Mouse (Mus musculus): Measurements from ENCODE around the gene Nxf2. TPM values are rescaled to one million over a fixed set of nuclear protein-coding genes. Genes with fewer than 3 reads are reported as not detected.

Nxf2 gene
- polyA plus RNA-seq (2015; fragmentation: Nextera tagmentation; extraction: Ambion mirVana): 0.30 TPM in 2 replicates

GRCm38 (mm10) chrX:134964546-134964945 is at the start of gene Nxf2:
Gene Nxf2 (minus strand): TSS chrX:134964754.
- peak within 1 kb of the TSS; percentile 43 for H3K4me3 ChIP-seq (ENCODE audit: low read length)
- H3K9ac ChIP-seq (ENCODE audit: low read length): no peak within 1 kb of the TSS
- H3K36me3 ChIP-seq (ENCODE audit: control insufficient read depth, insufficient read depth): no peaks in the 10 kb centered on the region
- no peak within 1 kb of the TSS for H3K27ac ChIP-seq (ENCODE audit: low read length)
- no peak for ATAC-seq (replicated peaks; ENCODE audit: extremely low read depth, insufficient read depth, low FRiP score)
- no peaks in the 10 kb centered on the region for H3K4me1 ChIP-seq (ENCODE audit: control insufficient read depth, insufficient read depth, low read length)
- no peaks in the 10 kb centered on the region; the same call in 1 of the 2 replicates for H3K27me3 ChIP-seq (ENCODE audit: control insufficient read depth, insufficient read depth, low read length)
- no peaks in the 10 kb centered on the region for H3K9me3 ChIP-seq (replicated peaks; ENCODE audit: control insufficient read depth, low read length)
- WGBS: 90% methylated on average over 19 of the region's 19 CpGs
- peak within 1 kb of the TSS; percentile 60 for H3K4me2 ChIP-seq (ENCODE audit: low read depth, low read length)

- H3K27ac ChIP-seq (ENCODE audit: low read length): no peak overlapping the region
- 46% methylated on average over 3 of the region's 3 CpGs for WGBS
- H3K36me3 ChIP-seq (ENCODE audit: control insufficient read depth, insufficient read depth): no peaks in the 10 kb centered on the region
- no peak overlapping the region for H3K9ac ChIP-seq (ENCODE audit: low read length)
- no peak for ATAC-seq (replicated peaks; ENCODE audit: extremely low read depth, insufficient read depth, low FRiP score)
- H3K4me1 ChIP-seq (ENCODE audit: control insufficient read depth, insufficient read depth, low read length): no peaks in the 10 kb centered on the region
- no peak overlapping the region for H3K4me2 ChIP-seq (ENCODE audit: low read depth, low read length)
- H3K9me3 ChIP-seq (replicated peaks; ENCODE audit: control insufficient read depth, low read length): no peaks in the 10 kb centered on the region
- no peaks in the 10 kb centered on the region for H3K27me3 ChIP-seq (ENCODE audit: control insufficient read depth, insufficient read depth, low read length)
- H3K4me3 ChIP-seq (ENCODE audit: low read length): no peak overlapping the region
Measured at GRCm38 (mm10) chrX:135011381-135011780, 46.8 kb upstream of the Nxf2 start.

GRCm38 (mm10) chrX:135009471-135009815 is 44.9 kb upstream of the Nxf2 start:
- ATAC-seq (replicated peaks; ENCODE audit: extremely low read depth, insufficient read depth, low FRiP score): no peak
- peak overlapping the region; percentile 43 for H3K4me3 ChIP-seq (ENCODE audit: low read length)
- no peak overlapping the region; the same call in 1 of the 2 replicates for H3K9ac ChIP-seq (ENCODE audit: low read length)
- WGBS: 26% methylated on average over 6 of the region's 6 CpGs
- no peaks in the 10 kb centered on the region for H3K9me3 ChIP-seq (replicated peaks; ENCODE audit: control insufficient read depth, low read length)
- H3K4me1 ChIP-seq (ENCODE audit: control insufficient read depth, insufficient read depth, low read length): no peaks in the 10 kb centered on the region
- H3K27me3 ChIP-seq (ENCODE audit: control insufficient read depth, insufficient read depth, low read length): no peaks in the 10 kb centered on the region
- peak overlapping the region; percentile 60 for H3K4me2 ChIP-seq (ENCODE audit: low read depth, low read length)
- H3K36me3 ChIP-seq (ENCODE audit: control insufficient read depth, insufficient read depth): no peaks in the 10 kb centered on the region
- peak overlapping the region; percentile 76 for H3K27ac ChIP-seq (ENCODE audit: low read length)

GRCm38 (mm10) chrX:135008720-135009470 is 44.3 kb upstream of the Nxf2 start, which contains the start of gene Zmat1:
Gene Zmat1 (minus strand): TSS chrX:135009209.
- Histone ChIP-seq H3K4me3 (ENCODE audit: low read length) (peak within 1 kb of the TSS; percentile 70), H3K9ac (ENCODE audit: low read length) (peak within 1 kb of the TSS; percentile 92), H3K4me2 (ENCODE audit: low read depth, low read length) (peak within 1 kb of the TSS; percentile 66), H3K9me3 (replicated peaks; ENCODE audit: control insufficient read depth, low read length) (no peaks in the 10 kb centered on the region), H3K27ac (ENCODE audit: low read length) (peak within 1 kb of the TSS; percentile 96), H3K36me3 (ENCODE audit: control insufficient read depth, insufficient read depth) (no peaks in the 10 kb centered on the region), H3K4me1 (ENCODE audit: control insufficient read depth, insufficient read depth, low read length) (no peaks in the 10 kb centered on the region), H3K27me3 (ENCODE audit: control insufficient read depth, insufficient read depth, low read length) (no peaks in the 10 kb centered on the region)
- ATAC-seq (replicated peaks; ENCODE audit: extremely low read depth, insufficient read depth, low FRiP score): peak; percentile 99
- 10% methylated on average over 50 of the region's 65 CpGs for WGBS

- H3K27ac ChIP-seq (ENCODE audit: low read length): peak overlapping the region; percentile 96
- H3K4me2 ChIP-seq (ENCODE audit: low read depth, low read length): peak overlapping the region; percentile 66
- H3K4me3 ChIP-seq (ENCODE audit: low read length): peak overlapping the region; percentile 70
- H3K9me3 ChIP-seq (replicated peaks; ENCODE audit: control insufficient read depth, low read length): no peaks in the 10 kb centered on the region
- no peaks in the 10 kb centered on the region for H3K27me3 ChIP-seq (ENCODE audit: control insufficient read depth, insufficient read depth, low read length)
- ATAC-seq (replicated peaks; ENCODE audit: extremely low read depth, insufficient read depth, low FRiP score): no peak
- H3K36me3 ChIP-seq (ENCODE audit: control insufficient read depth, insufficient read depth): no peaks in the 10 kb centered on the region
- peak overlapping the region; percentile 58 for H3K9ac ChIP-seq (ENCODE audit: low read length)
- H3K4me1 ChIP-seq (ENCODE audit: control insufficient read depth, insufficient read depth, low read length): no peaks in the 10 kb centered on the region
- WGBS: 23% methylated on average over 5 of the region's 5 CpGs
Measured at GRCm38 (mm10) chrX:135008021-135008420, 43.5 kb upstream of the Nxf2 start.

- no peak overlapping the region for H3K27ac ChIP-seq (ENCODE audit: low read length)
- WGBS: 48% methylated on average over 37 of the region's 53 CpGs
- no peaks in the 10 kb centered on the region for H3K9me3 ChIP-seq (replicated peaks; ENCODE audit: control insufficient read depth, low read length)
- H3K27me3 ChIP-seq (ENCODE audit: control insufficient read depth, insufficient read depth, low read length): no peaks in the 10 kb centered on the region; the same call in 1 of the 2 replicates
- no peak overlapping the region for H3K9ac ChIP-seq (ENCODE audit: low read length)
- H3K36me3 ChIP-seq (ENCODE audit: control insufficient read depth, insufficient read depth): no peaks in the 10 kb centered on the region
- peak overlapping the region; percentile 60 for H3K4me2 ChIP-seq (ENCODE audit: low read depth, low read length)
- H3K4me1 ChIP-seq (ENCODE audit: control insufficient read depth, insufficient read depth, low read length): no peaks in the 10 kb centered on the region
- ATAC-seq (replicated peaks; ENCODE audit: extremely low read depth, insufficient read depth, low FRiP score): peak; percentile 86
- H3K4me3 ChIP-seq (ENCODE audit: low read length): peak overlapping the region; percentile 43
Measured at GRCm38 (mm10) chrX:134963305-134964094, 1.1 kb downstream of the Nxf2 start.

GRCm38 (mm10) chrX:134930361-134930760 is 34.2 kb downstream of the Nxf2 start:
- Histone ChIP-seq H3K27me3 (ENCODE audit: control insufficient read depth, insufficient read depth, low read length) (no peaks in the 10 kb centered on the region), H3K36me3 (ENCODE audit: control insufficient read depth, insufficient read depth) (no peaks in the 10 kb centered on the region), H3K4me3 (ENCODE audit: low read length) (no peak overlapping the region), H3K4me2 (ENCODE audit: low read depth, low read length) (no peak overlapping the region), H3K27ac (ENCODE audit: low read length) (no peak overlapping the region), H3K9me3 (replicated peaks; ENCODE audit: control insufficient read depth, low read length) (no peaks in the 10 kb centered on the region), H3K9ac (ENCODE audit: low read length) (no peak overlapping the region), H3K4me1 (ENCODE audit: control insufficient read depth, insufficient read depth, low read length) (no peaks in the 10 kb centered on the region)
- 33% methylated on average over 5 of the region's 5 CpGs for WGBS
- no peak for ATAC-seq (replicated peaks; ENCODE audit: extremely low read depth, insufficient read depth, low FRiP score)

- Histone ChIP-seq H3K36me3 (ENCODE audit: control insufficient read depth, insufficient read depth) (no peaks in the 10 kb centered on the region), H3K9ac (ENCODE audit: low read length) (no peak overlapping the region), H3K4me1 (ENCODE audit: control insufficient read depth, insufficient read depth, low read length) (no peaks in the 10 kb centered on the region), H3K27ac (ENCODE audit: low read length) (no peak overlapping the region), H3K9me3 (replicated peaks; ENCODE audit: control insufficient read depth, low read length) (no peaks in the 10 kb centered on the region), H3K27me3 (ENCODE audit: control insufficient read depth, insufficient read depth, low read length) (no peaks in the 10 kb centered on the region), H3K4me2 (ENCODE audit: low read depth, low read length) (no peak overlapping the region), H3K4me3 (ENCODE audit: low read length) (no peak overlapping the region)
- ATAC-seq (replicated peaks; ENCODE audit: extremely low read depth, insufficient read depth, low FRiP score): no peak
- WGBS: 71% methylated on average over 5 of the region's 5 CpGs
Measured at GRCm38 (mm10) chrX:134929927-134930326, 34.6 kb downstream of the Nxf2 start.

GRCm38 (mm10) chrX:134925058-134925457 is 39.5 kb downstream of the Nxf2 start:
- Histone ChIP-seq H3K4me2 (ENCODE audit: low read depth, low read length) (no peak overlapping the region), H3K4me3 (ENCODE audit: low read length) (no peak overlapping the region), H3K27ac (ENCODE audit: low read length) (no peak overlapping the region), H3K27me3 (ENCODE audit: control insufficient read depth, insufficient read depth, low read length) (no peaks in the 10 kb centered on the region), H3K9ac (ENCODE audit: low read length) (no peak overlapping the region), H3K9me3 (replicated peaks; ENCODE audit: control insufficient read depth, low read length) (no peaks in the 10 kb centered on the region), H3K4me1 (ENCODE audit: control insufficient read depth, insufficient read depth, low read length) (no peaks in the 10 kb centered on the region), H3K36me3 (ENCODE audit: control insufficient read depth, insufficient read depth) (no peaks in the 10 kb centered on the region)
- no peak for ATAC-seq (replicated peaks; ENCODE audit: extremely low read depth, insufficient read depth, low FRiP score)
